Mouse (Mus musculus) liver, embryonic 11.5 days (tissue): Measurements from ENCODE around the gene Bbs9. TPM values are rescaled to one million over a fixed set of nuclear protein-coding genes. Genes with fewer than 3 reads are reported as not detected.

ENCODE experiments used
- ATAC-seq: fragments of 200-750 bp; cut with Nextera tagmentation; replicated peaks from 2 replicates; pipeline ENCODE4 v1.8.0; 2017; ENCODE audit warnings: moderate number of reproducible peaks, mild to moderate bottlenecking, moderate TSS enrichment, moderate library complexity; ENCODE audit not compliant: low FRiP score
- DNase-seq: peaks from one replicate; pipeline ENCODE4 v3.0.0-alpha.2; 2017; ENCODE audit warnings: low spot score
- H3K27ac ChIP-seq: fragments of 300-500 bp; sonication (generic); 2 replicates; pipeline ENCODE4 v1.5.1; 2014; ENCODE audit warnings: mild to moderate bottlenecking, low read depth, low read length, control low read depth
- H3K27me3 ChIP-seq: fragments of 300-500 bp; sonication (generic); replicated peaks from 2 replicates; pipeline ENCODE4 v1.6.1; 2014; ENCODE audit warnings: low read length, mixed read lengths; ENCODE audit not compliant: control insufficient read depth, insufficient read depth
- H3K36me3 ChIP-seq: fragments of 300-500 bp; sonication (generic); 2 replicates; pipeline ENCODE4 v1.6.1; 2014; ENCODE audit warnings: mild to moderate bottlenecking, low read length, moderate library complexity, mixed read lengths; ENCODE audit not compliant: control insufficient read depth, insufficient read depth
- H3K4me1 ChIP-seq: fragments of 300-500 bp; sonication (generic); replicated peaks from 2 replicates; pipeline ENCODE4 v1.6.1; 2014; ENCODE audit warnings: low read length, mixed read lengths; ENCODE audit not compliant: control insufficient read depth, insufficient read depth
- H3K4me2 ChIP-seq: fragments of 300-500 bp; sonication (generic); 2 replicates; pipeline ENCODE4 v1.6.1; 2014; ENCODE audit warnings: mild to moderate bottlenecking, control low read depth, moderate library complexity
- H3K4me3 ChIP-seq: fragments of 300-500 bp; sonication (generic); 2 replicates; pipeline ENCODE4 v1.5.1; 2014; ENCODE audit warnings: low read depth, low read length, control low read depth
- H3K9ac ChIP-seq: fragments of 300-500 bp; sonication (generic); 2 replicates; pipeline ENCODE4 v1.6.1; 2014; ENCODE audit warnings: low read depth, low read length, control low read depth
- H3K9me3 ChIP-seq: fragments of 300-500 bp; sonication (generic); 2 replicates; pipeline ENCODE4 v1.6.1; 2016; ENCODE audit warnings: low read length, inconsistent platforms, mixed read lengths; ENCODE audit not compliant: control insufficient read depth
- WGBS: fragments of 180-500 bp; shearing (Covaris S2); extraction: QIAGEN DNeasy Blood & Tissue Kit; methylation state at CpG from one replicate; pipeline ENCODE4 v1.1.7; 2014; 5-methylcytosine and 5-hydroxymethylcytosine counted together
- polyA plus RNA-seq: library from polyadenylated mRNA; unstranded; fragments of >200 nt; fragmentation: Nextera tagmentation; extraction: Ambion mirVana; gene quantifications from 2 replicates; pipeline ENCODE4 v1.2.1, GENCODE M21; 2014

The Bbs9 gene
- polyA plus RNA-seq, 1 experiment from 2014 or later: 8.7 TPM

- Histone ChIP-seq H3K9me3 (no peaks in the 10 kb centered on the region), H3K27me3 (no peaks in the 10 kb centered on the region), H3K9ac (no peak overlapping the region), H3K36me3 (no peaks in the 10 kb centered on the region), H3K4me1 (no peaks in the 10 kb centered on the region), H3K4me3 (no peak overlapping the region), H3K27ac (no peak overlapping the region), H3K4me2 (no peak overlapping the region)
- ATAC-seq: no peak
- WGBS: 63% methylated on average over 1 of the region's 1 CpGs
- no peak for DNase-seq
These were observed 257.1 kb downstream of the Bbs9 start for GRCm38 (mm10) chr9:22732646-22733045.

DNA sequence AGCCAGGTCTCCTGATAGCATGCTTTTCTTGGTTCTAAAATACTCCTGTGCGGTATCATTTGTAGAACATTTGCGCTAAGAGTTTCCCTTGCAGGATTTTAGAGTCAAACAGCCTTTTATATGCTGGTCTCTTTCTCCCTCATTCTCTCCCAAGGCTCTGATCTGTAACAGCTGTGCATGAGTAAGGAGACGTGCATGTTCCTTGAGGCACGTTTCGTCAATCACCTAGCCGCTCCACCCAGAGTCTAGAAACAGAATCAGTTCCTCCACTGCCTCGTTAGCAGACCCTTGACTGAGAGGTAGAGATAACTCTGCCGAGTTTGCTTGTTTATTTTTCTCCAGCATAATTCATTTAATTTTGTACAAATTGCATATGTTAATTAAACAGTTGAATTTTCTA is 259.4 kb downstream of the Bbs9 start:
- ATAC-seq (no peak), DNase-seq (no peak)
- WGBS: 66% methylated on average over 8 of the region's 8 CpGs
- no peaks in the 10 kb centered on the region for H3K9me3 ChIP-seq
- no peaks in the 10 kb centered on the region for H3K36me3 ChIP-seq
- H3K4me2 ChIP-seq: no peak overlapping the region
- no peak overlapping the region for H3K4me3 ChIP-seq
- H3K27me3 ChIP-seq: no peaks in the 10 kb centered on the region
- no peak overlapping the region for H3K9ac ChIP-seq
- H3K4me1 ChIP-seq: no peaks in the 10 kb centered on the region
- H3K27ac ChIP-seq: no peak overlapping the region

DNA sequence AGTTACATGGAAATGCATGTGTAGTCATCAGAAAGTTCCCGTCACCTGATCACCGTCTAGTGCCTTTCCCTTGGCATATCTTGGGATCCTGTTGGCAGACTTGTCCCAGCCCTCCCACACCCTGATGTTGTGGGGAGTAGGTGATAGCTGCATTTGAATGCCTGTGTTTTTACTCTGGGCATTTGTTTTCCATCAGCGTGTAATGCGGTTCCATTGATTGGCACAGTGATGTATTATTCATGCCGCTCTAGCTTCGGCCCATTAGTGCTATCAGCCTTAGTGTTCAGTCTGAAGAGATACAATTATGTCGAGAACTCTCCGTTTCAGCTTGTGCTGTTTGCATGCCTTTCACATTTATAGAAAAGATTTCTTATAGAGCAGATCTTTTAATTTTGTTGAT is 259.9 kb downstream of the Bbs9 start:
- 82% methylated on average over 8 of the region's 8 CpGs for WGBS
- no peak for ATAC-seq
- H3K36me3 ChIP-seq: no peaks in the 10 kb centered on the region

GRCm38 (mm10) chr9:22737893-22738292 is 262.4 kb downstream of the Bbs9 start:
- Histone ChIP-seq H3K4me1 (no peaks in the 10 kb centered on the region), H3K27ac (no peak overlapping the region), H3K9ac (no peak overlapping the region), H3K27me3 (no peaks in the 10 kb centered on the region), H3K9me3 (no peaks in the 10 kb centered on the region), H3K4me2 (no peak overlapping the region), H3K4me3 (no peak overlapping the region), H3K36me3 (no peaks in the 10 kb centered on the region)
- ATAC-seq (no peak), DNase-seq (no peak)
- WGBS: 79% methylated on average over 6 of the region's 6 CpGs

More for the DNA sequence above, 259.9 kb downstream of the Bbs9 start:
- no peaks in the 10 kb centered on the region for H3K4me1 ChIP-seq
- no peak for DNase-seq
- no peak overlapping the region for H3K4me3 ChIP-seq
- H3K9me3 ChIP-seq: no peaks in the 10 kb centered on the region
- H3K27me3 ChIP-seq: no peaks in the 10 kb centered on the region
- no peak overlapping the region for H3K27ac ChIP-seq
- H3K9ac ChIP-seq: no peak overlapping the region
- no peak overlapping the region for H3K4me2 ChIP-seq

- Histone ChIP-seq H3K36me3 (no peaks in the 10 kb centered on the region), H3K4me1 (no peaks in the 10 kb centered on the region), H3K9me3 (no peaks in the 10 kb centered on the region), H3K4me2 (no peak overlapping the region), H3K9ac (no peak overlapping the region), H3K27ac (no peak overlapping the region), H3K4me3 (no peak overlapping the region), H3K27me3 (no peaks in the 10 kb centered on the region)
- ATAC-seq (no peak), DNase-seq (no peak)
- WGBS: 91% methylated on average over 3 of the region's 3 CpGs
These were observed 263.3 kb downstream of the Bbs9 start for GRCm38 (mm10) chr9:22738861-22739260.

- 87% methylated on average over 1 of the region's 1 CpGs for WGBS
- H3K27ac ChIP-seq: no peak overlapping the region
- H3K27me3 ChIP-seq: no peaks in the 10 kb centered on the region
These were observed 266.5 kb downstream of the Bbs9 start for GRCm38 (mm10) chr9:22741967-22742366.

GRCm38 (mm10) chr9:22748617-22749016 is 273.1 kb downstream of the Bbs9 start:
- DNase-seq (no peak), ATAC-seq (no peak)
- Histone ChIP-seq H3K9ac (no peak overlapping the region), H3K27me3 (no peaks in the 10 kb centered on the region), H3K36me3 (no peaks in the 10 kb centered on the region), H3K27ac (no peak overlapping the region), H3K9me3 (no peaks in the 10 kb centered on the region), H3K4me2 (no peak overlapping the region), H3K4me1 (no peaks in the 10 kb centered on the region), H3K4me3 (no peak overlapping the region)
- WGBS: 83% methylated on average over 2 of the region's 2 CpGs

More at GRCm38 (mm10) chr9:22741967-22742366, 266.5 kb downstream of the Bbs9 start:
- H3K4me3 ChIP-seq: no peak overlapping the region
- no peaks in the 10 kb centered on the region for H3K9me3 ChIP-seq
- ATAC-seq: no peak
- H3K4me1 ChIP-seq: no peaks in the 10 kb centered on the region
- H3K36me3 ChIP-seq: no peaks in the 10 kb centered on the region
- no peak for DNase-seq
- H3K9ac ChIP-seq: no peak overlapping the region
- H3K4me2 ChIP-seq: no peak overlapping the region

GRCm38 (mm10) chr9:22750779-22751545 is 275.4 kb downstream of the Bbs9 start:
- DNase-seq (no peak), ATAC-seq (no peak)
- Histone ChIP-seq H3K27me3 (no peaks in the 10 kb centered on the region), H3K27ac (no peak overlapping the region), H3K9me3 (no peaks in the 10 kb centered on the region), H3K36me3 (no peaks in the 10 kb centered on the region), H3K4me3 (no peak overlapping the region), H3K9ac (no peak overlapping the region), H3K4me2 (no peak overlapping the region), H3K4me1 (no peaks in the 10 kb centered on the region)
- 78% methylated on average over 17 of the region's 17 CpGs for WGBS

DNA sequence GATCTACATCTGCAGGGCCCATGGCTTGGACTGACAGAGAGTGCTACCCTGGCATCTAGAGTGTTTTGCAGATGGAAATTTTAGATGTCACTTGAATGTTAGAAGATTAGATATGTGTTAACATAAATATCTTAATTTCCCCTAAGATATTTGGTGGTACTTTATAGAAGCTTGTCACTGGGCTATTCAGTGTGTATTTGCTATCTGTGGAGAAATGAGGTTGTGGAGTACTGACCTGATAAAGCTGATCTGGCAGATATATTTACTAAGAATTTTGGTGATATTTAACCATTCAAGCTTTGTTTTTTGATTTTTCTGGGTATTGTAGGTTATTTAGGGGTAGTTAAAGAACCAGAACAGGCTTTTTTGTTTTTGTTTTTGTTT is 276.0 kb downstream of the Bbs9 start:
- ATAC-seq (no peak), DNase-seq (no peak)
- Histone ChIP-seq H3K4me3 (no peak overlapping the region), H3K4me2 (no peak overlapping the region), H3K4me1 (no peaks in the 10 kb centered on the region), H3K9ac (no peak overlapping the region), H3K27ac (no peak overlapping the region), H3K9me3 (no peaks in the 10 kb centered on the region), H3K27me3 (no peaks in the 10 kb centered on the region), H3K36me3 (no peaks in the 10 kb centered on the region)
